Mouse (Mus musculus) CH12.LX (cell line): ENCODE measurements around the gene Ccdc6. TPM values are rescaled to one million over a fixed set of nuclear protein-coding genes. Genes with fewer than 3 reads are reported as not detected.

ENCODE experiments used
- DNase-seq: peaks from one replicate; pipeline ENCODE4 v3.0.0-alpha.2; 2013; ENCODE audit errors: extremely low read depth
- H3K27ac ChIP-seq: 2 replicates; pipeline ENCODE4 v1.5.1; 2012; ENCODE audit warnings: low read depth, mild to moderate bottlenecking, control low read depth, moderate library complexity; ENCODE audit not compliant: insufficient read depth
- H3K27me3 ChIP-seq: replicated peaks from 2 replicates; pipeline ENCODE3; 2012; ENCODE audit warnings: inconsistent platforms
- H3K36me3 ChIP-seq, 2 experiments: replicated peaks in 1 of 2; 2 replicates each; pipeline versions ENCODE3 to v1.6.1; 2012; ENCODE audit warnings: inconsistent platforms in 1 of 2, low read length in 1 of 2, mild to moderate bottlenecking in 1 of 2, mixed read lengths in 1 of 2, moderate library complexity in 1 of 2; ENCODE audit not compliant: control insufficient read depth in 1 of 2, insufficient read depth in 1 of 2
- H3K4me1 ChIP-seq, 2 experiments: 2 replicates each; pipeline ENCODE4 v1.6.1; 2012; ENCODE audit warnings: inconsistent platforms in 1 of 2, moderate library complexity in 1 of 2; ENCODE audit not compliant: insufficient read depth in 2 of 2, control insufficient read depth in 1 of 2
- H3K4me2 ChIP-seq: 2 replicates; pipeline ENCODE4 v1.6.1; 2012; ENCODE audit warnings: low read depth, mild to moderate bottlenecking, control low read depth; ENCODE audit not compliant: poor library complexity, insufficient read depth, severe bottlenecking
- H3K4me3 ChIP-seq, 3 experiments: fragments of 150-350 bp in 1 of 3; sonication (generic) in 1 of 3; replicated peaks in 1 of 3; 2 replicates each; pipeline versions ENCODE3 to v1.5.1; 2011 to 2012; ENCODE audit warnings: low read depth in 2 of 3, low read length in 2 of 3, mild to moderate bottlenecking in 2 of 3, moderate library complexity in 2 of 3, control low read depth in 1 of 3, improper control_type of control experiment in 1 of 3, inconsistent platforms in 1 of 3, mixed read lengths in 1 of 3; ENCODE audit not compliant: poor library complexity in 1 of 3
- H3K79me2 ChIP-seq: replicated peaks from 2 replicates; pipeline ENCODE4 v1.6.1; 2012; ENCODE audit warnings: mild to moderate bottlenecking, moderate library complexity; ENCODE audit not compliant: control insufficient read depth, poor library complexity, insufficient read depth, severe bottlenecking; ENCODE audit errors: extremely low read depth
- H3K9ac ChIP-seq: 2 replicates; pipeline ENCODE4 v1.6.1; 2012; ENCODE audit warnings: low read depth, mild to moderate bottlenecking, control low read depth, moderate library complexity; ENCODE audit not compliant: insufficient read depth
- H3K9me3 ChIP-seq: replicated peaks from 2 replicates; pipeline ENCODE3; 2012; ENCODE audit warnings: low read length, inconsistent platforms, mixed read lengths
- BHLHE40 ChIP-seq: IDR thresholded peaks from 2 replicates; pipeline ENCODE4 v1.6.1; 2011; ENCODE audit warnings: mild to moderate bottlenecking, low read depth, low read length, improper control_type of control experiment
- E2F4 ChIP-seq: IDR thresholded peaks from 2 replicates; pipeline ENCODE4 v1.6.1; 2011; ENCODE audit warnings: low read depth, low read length, improper control_type of control experiment; ENCODE audit not compliant: insufficient replicate concordance
- ELF1 ChIP-seq: IDR thresholded peaks from 2 replicates; pipeline ENCODE4 v1.6.1; 2014; ENCODE audit warnings: low read depth, mild to moderate bottlenecking, inconsistent platforms, low read length, improper control_type of control experiment
- EP300 ChIP-seq: IDR thresholded peaks from 2 replicates; pipeline ENCODE4 v1.6.1; 2011; ENCODE audit warnings: low read length, improper control_type of control experiment
- ETS1 ChIP-seq: conservative IDR thresholded peaks from 2 replicates; pipeline ENCODE4 v1.6.1; 2012; ENCODE audit warnings: low read depth, mild to moderate bottlenecking, inconsistent platforms, low read length, improper control_type of control experiment, moderate library complexity
- HCFC1 ChIP-seq: IDR thresholded peaks from 2 replicates; pipeline ENCODE4 v1.6.1; 2012; ENCODE audit warnings: low read depth, mild to moderate bottlenecking, inconsistent platforms, low read length, improper control_type of control experiment
- IRF4 ChIP-seq: IDR thresholded peaks from 2 replicates; pipeline ENCODE4 v1.6.1; 2014; ENCODE audit warnings: low read depth, mild to moderate bottlenecking, inconsistent platforms, low read length, improper control_type of control experiment
- KAT2A ChIP-seq: IDR thresholded peaks from 2 replicates; pipeline ENCODE4 v1.6.1; 2012; ENCODE audit warnings: low read length, improper control_type of control experiment, inconsistent platforms; ENCODE audit not compliant: insufficient replicate concordance
- MAX ChIP-seq: IDR thresholded peaks from 2 replicates; pipeline ENCODE4 v1.6.1; 2011; ENCODE audit warnings: low read length, improper control_type of control experiment
- MAZ ChIP-seq: IDR thresholded peaks from 2 replicates; pipeline ENCODE4 v1.6.1; 2012; ENCODE audit warnings: low read depth, mild to moderate bottlenecking, inconsistent platforms, low read length, improper control_type of control experiment, moderate library complexity
- MEF2A ChIP-seq: IDR thresholded peaks from 2 replicates; pipeline ENCODE4 v1.6.1; 2014; ENCODE audit warnings: low read depth, mild to moderate bottlenecking, inconsistent platforms, low read length, improper control_type of control experiment, borderline replicate concordance
- MYC ChIP-seq: IDR thresholded peaks from 2 replicates; pipeline ENCODE4 v1.6.1; 2011; ENCODE audit warnings: low read depth, mild to moderate bottlenecking, improper control_type of control experiment, low read length
- NRF1 ChIP-seq: IDR thresholded peaks from 2 replicates; pipeline ENCODE4 v1.6.1; 2014; ENCODE audit warnings: low read depth, mild to moderate bottlenecking, inconsistent platforms, low read length, improper control_type of control experiment, moderate library complexity
- POLR2A ChIP-seq: IDR thresholded peaks from 2 replicates; pipeline ENCODE4 v1.6.1; 2011; ENCODE audit warnings: low read depth, mild to moderate bottlenecking, improper control_type of control experiment, low read length
- RAD21 ChIP-seq: IDR thresholded peaks from 2 replicates; pipeline ENCODE4 v1.6.1; 2011; ENCODE audit warnings: low read depth, mild to moderate bottlenecking, low read length, improper control_type of control experiment, moderate library complexity
- RCOR1 ChIP-seq: conservative IDR thresholded peaks from 2 replicates; pipeline ENCODE4 v1.6.1; 2012; ENCODE audit warnings: low read depth, mild to moderate bottlenecking, inconsistent platforms, low read length, improper control_type of control experiment
- SIN3A ChIP-seq: IDR thresholded peaks from 2 replicates; pipeline ENCODE4 v1.6.1; 2012; ENCODE audit warnings: low read length, improper control_type of control experiment, inconsistent platforms
- UBTF ChIP-seq: IDR thresholded peaks from 2 replicates; pipeline ENCODE4 v1.6.1; 2012; ENCODE audit warnings: low read depth, mild to moderate bottlenecking, inconsistent platforms, low read length, improper control_type of control experiment, moderate library complexity
- USF1 ChIP-seq: IDR thresholded peaks from 2 replicates; pipeline ENCODE4 v1.6.1; 2014; ENCODE audit warnings: low read depth, mild to moderate bottlenecking, inconsistent platforms, low read length, improper control_type of control experiment
- ZC3H11A ChIP-seq: IDR thresholded peaks from 2 replicates; pipeline ENCODE4 v1.6.1; 2012; ENCODE audit warnings: low read depth, mild to moderate bottlenecking, inconsistent platforms, low read length, improper control_type of control experiment
- ZKSCAN1 ChIP-seq: IDR thresholded peaks from 2 replicates; pipeline ENCODE4 v1.6.1; 2012; ENCODE audit warnings: low read depth, inconsistent platforms, low read length, improper control_type of control experiment, borderline replicate concordance
- ZNF384 ChIP-seq: IDR thresholded peaks from 2 replicates; pipeline ENCODE4 v1.6.1; 2012; ENCODE audit warnings: low read depth, low read length, improper control_type of control experiment, inconsistent platforms
- dilution Hi-C: fragments of 300-500 bp; cut with MboI; formaldehyde crosslinking; loops from 2 replicates; pipeline ENCODE4 v1.14.3; 2020; ENCODE audit warnings: low sequenced_read_pairs; ENCODE audit not compliant: extremely low pct_unique_long_range_greater_than_20kb, extremely low pct_ligation_motif_present
- in situ Hi-C: fragments of 300-500 bp; cut with MboI; formaldehyde crosslinking; loops from 3 replicates; pipeline ENCODE4 v1.14.3; 2019; ENCODE audit warnings: low sequenced_read_pairs, low pct_ligation_motif_present, low pct_unique_long_range_greater_than_20kb, mixed read lengths
- polyA plus RNA-seq: library from polyadenylated mRNA; unstranded; fragments of >175 nt; gene quantifications from 2 replicates; pipeline ENCODE4 v1.2.1, GENCODE M21; 2012; ENCODE audit warnings: low read depth; ENCODE audit not compliant: insufficient read length
- total RNA-seq, 2 experiments: library from RNA; depleted of rRNA; stranded (reverse); fragments of 300-350 nt in 1 of 2; fragments of >200 nt in 1 of 2; gene quantifications; 2 replicates each; pipeline ENCODE4 v1.2.3; 2012 to 2014

Ccdc6 gene
- total and polyA plus RNA-seq, 3 experiments = 19.7 to 36.7 (median 33.5) TPM

DNA sequence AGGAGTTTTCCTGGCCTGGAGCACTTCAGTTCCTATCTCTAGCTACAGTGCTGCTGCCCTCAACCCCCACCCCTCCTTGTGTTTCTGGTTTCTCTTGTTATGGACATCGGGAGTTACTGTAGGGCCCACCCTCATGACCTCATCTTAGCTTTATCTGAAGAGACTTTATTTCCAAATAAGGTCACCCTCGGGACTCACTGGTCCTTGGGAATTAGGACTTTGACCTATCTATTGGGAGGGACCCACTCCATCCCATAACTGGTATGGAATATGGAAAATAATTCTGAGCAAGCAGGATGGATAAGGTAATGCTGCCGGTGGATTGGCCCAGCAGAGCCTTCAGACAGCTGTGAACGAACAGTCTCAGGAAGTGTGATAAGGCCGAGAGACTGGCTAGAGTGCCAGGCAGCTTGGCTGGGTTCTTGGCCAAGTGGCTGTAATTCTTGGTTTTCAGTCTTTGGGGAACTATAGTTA is 35.2 kb downstream of the Ccdc6 start:
- dilution Hi-C loops = no loop called here
- H3K36me3 ChIP-seq = peaks cover 0 to 52% of the 10 kb centered on the region in 2 experiments
- H3K27me3 ChIP-seq = no peaks in the 10 kb centered on the region
- no peak for DNase-seq
- no peaks in the 10 kb centered on the region for H3K9me3 ChIP-seq
- TF ChIP-seq ELF1 = no peak
- no peak for TF ChIP-seq POLR2A
- no peak for TF ChIP-seq ZC3H11A
- TF ChIP-seq EP300 = no peak
- TF ChIP-seq IRF4 = no peak
- no peak for TF ChIP-seq MEF2A
- TF ChIP-seq RCOR1 = no peak
- TF ChIP-seq MYC = no peak
- no peak for TF ChIP-seq MAX
- no peak for TF ChIP-seq RAD21
- TF ChIP-seq E2F4 = no peak
- no peak overlapping the region for H3K9ac ChIP-seq
- H3K79me2 ChIP-seq = peaks cover 33% of the 10 kb centered on the region
- in situ Hi-C loops = no loop called here
- no peak overlapping the region for H3K4me3 ChIP-seq
- peaks cover 4 to 57% of the 10 kb centered on the region in 2 experiments; a peak in 3 of 4 replicates for H3K4me1 ChIP-seq
- no peak overlapping the region for H3K4me2 ChIP-seq
- no peak overlapping the region for H3K27ac ChIP-seq

DNA sequence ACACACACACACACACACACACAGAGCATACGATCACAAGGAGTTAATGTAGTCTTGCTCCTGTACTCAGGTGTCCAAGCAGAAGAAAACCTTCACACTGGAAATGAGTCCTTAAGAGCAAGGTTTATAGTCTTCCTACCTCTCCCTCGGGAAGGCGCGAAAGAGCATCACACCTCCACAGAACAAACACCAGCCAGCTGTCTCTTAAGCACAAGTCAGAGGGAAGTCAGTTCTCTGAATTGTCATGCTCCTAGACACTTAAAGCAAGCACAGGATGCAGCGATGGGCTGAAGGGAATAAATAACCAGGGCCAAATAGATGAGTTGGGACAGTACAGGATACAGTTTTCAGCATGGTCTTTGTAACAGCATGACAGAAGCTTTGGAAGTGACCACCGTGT is 35.8 kb downstream of the Ccdc6 start:
- Histone ChIP-seq H3K27ac (no peak overlapping the region), H3K4me1 (peaks cover 4 to 62% of the 10 kb centered on the region in 2 experiments; a peak in 3 of 4 replicates), H3K36me3 (peaks cover 0 to 52% of the 10 kb centered on the region in 2 experiments)

More for the DNA sequence above, 35.8 kb downstream of the Ccdc6 start:
- dilution Hi-C loops = no loop called here
- in situ Hi-C loops = no loop called here
- H3K9me3 ChIP-seq = no peaks in the 10 kb centered on the region
- H3K4me3 ChIP-seq = no peak overlapping the region
- no peak for TF ChIP-seq SIN3A
- TF ChIP-seq POLR2A = no peak
- no peak for TF ChIP-seq E2F4
- TF ChIP-seq ELF1 = no peak
- no peak for TF ChIP-seq UBTF
- no peak for TF ChIP-seq HCFC1
- TF ChIP-seq ETS1 = no peak
- TF ChIP-seq ZKSCAN1 = no peak
- no peak for TF ChIP-seq ZNF384
- TF ChIP-seq KAT2A = no peak
- no peak for TF ChIP-seq NRF1
- no peak for TF ChIP-seq BHLHE40
- TF ChIP-seq MEF2A = no peak
- TF ChIP-seq MAZ = no peak
- no peak for TF ChIP-seq USF1
- TF ChIP-seq RCOR1 = no peak
- TF ChIP-seq ZC3H11A = no peak
- no peak for TF ChIP-seq MYC
- DNase-seq = no peak
- no peak overlapping the region for H3K4me2 ChIP-seq
- H3K9ac ChIP-seq = no peak overlapping the region
- H3K79me2 ChIP-seq = peaks cover 27% of the 10 kb centered on the region
- H3K27me3 ChIP-seq = no peaks in the 10 kb centered on the region
